Mouse (Mus musculus) heart, embryonic 10.5 days (tissue): Measurements from ENCODE around the gene Camta1. TPM values are rescaled to one million over a fixed set of nuclear protein-coding genes. Genes with fewer than 3 reads are reported as not detected.

Experiments
- DNase-seq: peaks from one replicate; pipeline ENCODE4 v3.0.0-alpha.2; 2017; ENCODE audit warnings: low spot score
- H3K27ac ChIP-seq: fragments of 300-500 bp; sonication (generic); 2 replicates; pipeline ENCODE4 v1.5.1; 2016; ENCODE audit warnings: mild to moderate bottlenecking
- H3K27me3 ChIP-seq: fragments of 300-500 bp; sonication (generic); 2 replicates; pipeline ENCODE4 v1.6.1; 2016; ENCODE audit warnings: mild to moderate bottlenecking; ENCODE audit not compliant: poor library complexity, insufficient read depth, severe bottlenecking
- H3K36me3 ChIP-seq: fragments of 300-500 bp; sonication (generic); 2 replicates; pipeline ENCODE4 v1.6.1; 2016; ENCODE audit warnings: mild to moderate bottlenecking, moderate library complexity
- H3K4me1 ChIP-seq: fragments of 300-500 bp; sonication (generic); 2 replicates; pipeline ENCODE4 v1.6.1; 2016; ENCODE audit warnings: mild to moderate bottlenecking
- H3K4me3 ChIP-seq: fragments of 300-500 bp; sonication (generic); 2 replicates; pipeline ENCODE4 v1.5.1; 2016; ENCODE audit warnings: mild to moderate bottlenecking, moderate library complexity
- H3K9me3 ChIP-seq: fragments of 300-500 bp; sonication (generic); 2 replicates; pipeline ENCODE4 v1.6.1; 2016; ENCODE audit warnings: mild to moderate bottlenecking, moderate library complexity
- WGBS: fragments of 180-500 bp; shearing (Covaris S2); methylation state at CpG from one replicate; pipeline ENCODE4 v1.1.7; 2016; 5-methylcytosine and 5-hydroxymethylcytosine counted together
- polyA plus RNA-seq: library from polyadenylated mRNA; unstranded; fragments of >200 nt; fragmentation: Nextera tagmentation; extraction: Ambion mirVana; gene quantifications from 2 replicates; pipeline ENCODE4 v1.2.1, GENCODE M21; 2016

Camta1 gene
- polyA plus RNA-seq, 1 experiment from 2014 or later: 115 TPM

GRCm38 (mm10) chr4:151897069-151897617, 35.5 kb upstream of the Camta1 start:
- Histone ChIP-seq H3K4me1 (no peaks in the 10 kb centered on the region), H3K27ac (no peak overlapping the region), H3K4me3 (no peak overlapping the region), H3K36me3 (no peaks in the 10 kb centered on the region), H3K9me3 (peaks cover 3% of the 10 kb centered on the region; the same call in 1 of the 2 replicates), H3K27me3 (no peaks in the 10 kb centered on the region)
- 68% methylated on average over 9 of the region's 9 CpGs for WGBS
- DNase-seq: no peak

DNA sequence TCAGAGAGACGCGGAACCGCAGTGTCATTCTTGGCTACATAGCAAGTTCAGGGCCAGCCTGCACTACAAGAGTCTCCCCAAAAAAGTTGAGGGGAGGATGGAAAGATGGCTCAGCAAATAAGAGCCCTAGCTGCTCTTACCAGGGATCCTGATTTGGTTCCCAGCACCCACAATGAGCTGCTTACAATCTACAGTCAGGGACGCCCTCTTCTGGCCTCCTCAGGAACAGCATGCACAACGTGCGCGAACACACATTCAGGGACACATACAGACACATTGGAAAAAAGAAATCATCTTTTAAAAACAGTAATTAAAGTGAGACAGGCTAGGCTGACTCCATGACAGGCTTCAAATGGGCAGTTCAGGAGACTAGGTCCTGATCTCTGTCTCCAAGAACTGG, 33.9 kb upstream of the Camta1 start:
- no peak for DNase-seq
- Histone ChIP-seq H3K27me3 (no peaks in the 10 kb centered on the region), H3K36me3 (no peaks in the 10 kb centered on the region), H3K4me1 (no peaks in the 10 kb centered on the region), H3K4me3 (no peak overlapping the region), H3K9me3 (peaks cover 3% of the 10 kb centered on the region; the same call in 1 of the 2 replicates), H3K27ac (no peak overlapping the region)
- WGBS: 81% methylated on average over 7 of the region's 7 CpGs

GRCm38 (mm10) chr4:151894926-151895325, 33.2 kb upstream of the Camta1 start:
- Histone ChIP-seq H3K27ac (no peak overlapping the region), H3K4me1 (no peaks in the 10 kb centered on the region), H3K27me3 (no peaks in the 10 kb centered on the region; the same call in 1 of the 2 replicates), H3K4me3 (no peak overlapping the region), H3K36me3 (no peaks in the 10 kb centered on the region), H3K9me3 (peaks cover 3% of the 10 kb centered on the region; the same call in 1 of the 2 replicates)
- no peak for DNase-seq
- WGBS: 88% methylated on average over 12 of the region's 12 CpGs

DNA sequence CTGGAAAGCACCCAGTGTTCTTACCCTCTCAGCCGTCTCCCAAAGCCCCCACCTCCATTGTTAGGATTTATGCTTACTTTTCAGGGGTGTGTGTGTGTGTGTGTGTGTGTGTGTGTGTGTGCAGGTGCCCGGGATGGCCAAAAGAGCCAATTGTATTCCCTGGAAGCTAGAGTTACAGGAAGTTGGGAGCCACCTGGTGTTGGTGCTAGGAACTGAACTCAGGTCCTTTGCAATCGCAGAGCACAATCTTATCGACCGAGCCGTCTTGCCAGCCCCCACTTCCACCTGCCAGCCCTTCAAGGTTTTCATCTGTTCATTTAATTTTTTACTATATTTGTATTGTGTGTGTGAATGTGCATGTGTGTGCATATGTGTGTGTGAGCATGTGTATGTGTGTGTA, 31.6 kb upstream of the Camta1 start:
- Histone ChIP-seq H3K4me3 (no peak overlapping the region), H3K36me3 (no peaks in the 10 kb centered on the region), H3K9me3 (peaks cover 3% of the 10 kb centered on the region; the same call in 1 of the 2 replicates), H3K27me3 (no peaks in the 10 kb centered on the region; the same call in 1 of the 2 replicates), H3K4me1 (no peaks in the 10 kb centered on the region), H3K27ac (no peak overlapping the region)
- 70% methylated on average over 6 of the region's 6 CpGs for WGBS
- DNase-seq: no peak

DNA sequence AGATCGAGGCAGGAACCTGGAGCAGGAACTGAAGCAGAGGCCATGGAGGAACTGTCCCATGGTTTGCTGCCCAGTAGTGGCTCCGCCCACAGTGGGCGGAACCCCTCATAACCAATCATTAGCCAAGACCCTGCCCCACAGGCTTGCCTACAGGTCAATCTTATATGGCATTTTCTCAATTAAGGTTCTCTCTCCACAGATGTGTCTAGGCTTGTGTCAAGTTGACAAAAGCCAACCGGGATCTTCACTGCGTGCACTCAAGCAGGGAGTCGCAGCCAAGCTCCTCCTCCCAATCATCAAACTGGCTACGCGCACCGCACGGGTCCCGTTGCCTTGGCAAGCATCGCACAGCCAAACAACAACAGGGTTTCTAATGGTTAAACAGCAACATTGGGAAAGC, 19.9 kb upstream of the Camta1 start:
- peaks cover 16% of the 10 kb centered on the region; the same call in 1 of the 2 replicates for H3K27me3 ChIP-seq
- no peak overlapping the region for H3K27ac ChIP-seq
- WGBS: 88% methylated on average over 12 of the region's 12 CpGs
- H3K9me3 ChIP-seq: no peaks in the 10 kb centered on the region
- no peak overlapping the region for H3K4me3 ChIP-seq
- H3K36me3 ChIP-seq: no peaks in the 10 kb centered on the region
- DNase-seq: no peak
- H3K4me1 ChIP-seq: no peaks in the 10 kb centered on the region

DNA sequence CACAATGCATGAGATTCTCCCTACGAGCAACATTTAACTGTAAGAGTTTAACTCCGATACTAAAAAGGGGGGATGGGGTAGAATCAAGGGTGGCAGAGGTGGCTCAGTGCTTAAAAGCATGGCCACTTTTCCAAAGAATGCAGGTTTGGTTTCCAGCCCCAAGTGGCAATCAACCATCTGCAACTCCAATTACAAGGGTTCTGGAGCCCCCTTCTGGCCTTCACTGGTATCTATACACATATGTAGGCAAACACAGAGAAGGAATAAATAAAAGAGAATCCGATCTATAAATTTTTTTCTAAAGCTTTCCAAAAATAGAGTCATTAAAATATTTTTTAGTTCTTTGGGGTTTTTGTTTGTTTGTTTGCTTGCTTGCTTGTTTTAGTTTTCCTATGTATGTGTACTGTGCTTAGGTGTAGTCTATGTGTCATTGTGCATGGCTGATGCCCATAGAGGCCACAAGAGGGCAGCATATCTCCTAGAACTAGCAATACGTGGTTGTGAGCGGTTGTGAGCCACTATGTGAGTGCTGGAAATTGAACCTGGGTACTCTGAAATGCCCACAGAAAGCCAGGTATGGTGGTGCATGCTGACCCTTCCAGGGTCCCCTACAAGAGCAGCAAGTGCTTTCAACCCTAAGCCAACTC, 18.5 kb upstream of the Camta1 start:
- 72% methylated on average over 5 of the region's 5 CpGs for WGBS
- no peak overlapping the region for H3K27ac ChIP-seq
- H3K9me3 ChIP-seq: no peaks in the 10 kb centered on the region
- no peak for DNase-seq
- no peak overlapping the region for H3K4me3 ChIP-seq
- no peaks in the 10 kb centered on the region for H3K36me3 ChIP-seq
- no peaks in the 10 kb centered on the region for H3K4me1 ChIP-seq
- peaks cover 27% of the 10 kb centered on the region; the same call in 1 of the 2 replicates for H3K27me3 ChIP-seq

DNA sequence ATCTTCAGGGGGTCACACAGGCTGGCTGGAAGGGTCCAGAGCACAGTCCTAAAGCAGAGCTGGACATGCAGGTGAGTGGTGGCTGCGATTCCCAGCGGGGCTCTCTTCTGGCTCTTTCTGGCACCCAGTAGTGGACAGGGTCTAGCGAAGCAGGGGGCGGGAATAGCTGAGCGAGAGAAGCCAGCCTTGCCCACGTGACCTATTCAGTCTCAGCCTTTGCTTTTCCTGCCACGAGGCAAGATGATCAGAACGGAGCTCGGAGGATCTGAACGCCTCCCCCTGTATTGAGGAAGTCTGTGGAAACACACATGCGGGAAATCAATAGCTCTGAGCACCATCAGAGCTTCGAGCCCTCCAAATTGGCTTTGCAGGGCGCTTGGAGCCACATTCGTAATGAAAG, 14.7 kb upstream of the Camta1 start:
- 54% methylated on average over 14 of the region's 14 CpGs for WGBS
- no peak overlapping the region for H3K4me3 ChIP-seq
- H3K4me1 ChIP-seq: no peaks in the 10 kb centered on the region
- H3K9me3 ChIP-seq: no peaks in the 10 kb centered on the region
- DNase-seq: no peak
- no peak overlapping the region for H3K27ac ChIP-seq
- no peaks in the 10 kb centered on the region for H3K36me3 ChIP-seq
- H3K27me3 ChIP-seq: peaks cover 24% of the 10 kb centered on the region; the same call in 1 of the 2 replicates

- H3K4me1 ChIP-seq: peaks cover 29% of the 10 kb centered on the region
- no peaks in the 10 kb centered on the region for H3K9me3 ChIP-seq
- H3K27ac ChIP-seq: 0 out of 2 replicates have a peak overlapping the region, but pooled peaks have one; percentile 95
- H3K4me3 ChIP-seq: peak overlapping the region; percentile 87
- no peak for DNase-seq
- H3K36me3 ChIP-seq: no peaks in the 10 kb centered on the region
- 63% methylated on average over 9 of the region's 9 CpGs for WGBS
- H3K27me3 ChIP-seq: no peaks in the 10 kb centered on the region
Observed at GRCm38 (mm10) chr4:151863511-151863910, 1.8 kb upstream of the Camta1 start.

DNA sequence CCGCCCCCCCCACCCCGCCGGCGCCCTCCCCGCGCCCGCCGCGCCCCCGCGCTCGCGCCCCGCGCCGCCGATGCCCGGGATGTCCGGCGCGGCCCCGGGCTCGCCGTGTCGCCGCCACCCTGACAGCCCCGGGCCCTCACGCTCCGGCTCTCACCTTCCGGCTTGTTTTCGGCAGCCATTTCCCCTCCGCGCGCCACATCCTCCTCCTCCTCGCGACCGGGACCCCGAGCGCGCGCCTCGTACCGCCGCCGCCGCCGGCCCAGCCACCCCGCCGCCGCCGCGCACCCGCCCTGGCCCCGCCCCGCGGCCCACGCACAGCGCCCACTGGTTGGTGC, 238 bp downstream of the Camta1 start:
- H3K36me3 ChIP-seq: peaks cover 3% of the 10 kb centered on the region; the same call in 1 of the 2 replicates
- H3K4me3 ChIP-seq: peak overlapping the region; percentile 87
- DNase-seq: no peak
- H3K27me3 ChIP-seq: no peaks in the 10 kb centered on the region
- WGBS: 1% methylated on average over 46 of the region's 58 CpGs
- H3K9me3 ChIP-seq: no peaks in the 10 kb centered on the region
- H3K4me1 ChIP-seq: peaks cover 31% of the 10 kb centered on the region
- H3K27ac ChIP-seq: peak overlapping the region; percentile 95

GRCm38 (mm10) chr4:151860441-151861331, 990 bp downstream of the Camta1 start:
- DNase-seq: no peak

GRCm38 (mm10) chr4:151859275-151859674, 2.4 kb downstream of the Camta1 start:
- 0 out of 2 replicates have a peak overlapping the region, but pooled peaks have one; percentile 17 for H3K27ac ChIP-seq
- no peak for DNase-seq
- no peaks in the 10 kb centered on the region for H3K9me3 ChIP-seq
- no peaks in the 10 kb centered on the region for H3K27me3 ChIP-seq
- H3K4me1 ChIP-seq: peaks cover 31% of the 10 kb centered on the region
- WGBS: 48% methylated on average over 7 of the region's 7 CpGs
- H3K4me3 ChIP-seq: no peak overlapping the region
- H3K36me3 ChIP-seq: peaks cover 5% of the 10 kb centered on the region; the same call in 1 of the 2 replicates

More at GRCm38 (mm10) chr4:151860441-151861331, 990 bp downstream of the Camta1 start:
- Histone ChIP-seq H3K27ac (peak overlapping the region; percentile 95), H3K4me3 (peak overlapping the region; percentile 87), H3K9me3 (no peaks in the 10 kb centered on the region), H3K4me1 (peaks cover 31% of the 10 kb centered on the region), H3K27me3 (no peaks in the 10 kb centered on the region), H3K36me3 (peaks cover 5% of the 10 kb centered on the region; the same call in 1 of the 2 replicates)
- WGBS: 1% methylated on average over 49 of the region's 63 CpGs

- Histone ChIP-seq H3K4me3 (no peak overlapping the region), H3K36me3 (peaks cover 5% of the 10 kb centered on the region; the same call in 1 of the 2 replicates), H3K27me3 (no peaks in the 10 kb centered on the region), H3K4me1 (peaks cover 30% of the 10 kb centered on the region), H3K27ac (no peak overlapping the region), H3K9me3 (no peaks in the 10 kb centered on the region)
- WGBS: 67% methylated on average over 3 of the region's 3 CpGs
- DNase-seq: no peak
Observed at GRCm38 (mm10) chr4:151853949-151854348, 7.7 kb downstream of the Camta1 start.

DNA sequence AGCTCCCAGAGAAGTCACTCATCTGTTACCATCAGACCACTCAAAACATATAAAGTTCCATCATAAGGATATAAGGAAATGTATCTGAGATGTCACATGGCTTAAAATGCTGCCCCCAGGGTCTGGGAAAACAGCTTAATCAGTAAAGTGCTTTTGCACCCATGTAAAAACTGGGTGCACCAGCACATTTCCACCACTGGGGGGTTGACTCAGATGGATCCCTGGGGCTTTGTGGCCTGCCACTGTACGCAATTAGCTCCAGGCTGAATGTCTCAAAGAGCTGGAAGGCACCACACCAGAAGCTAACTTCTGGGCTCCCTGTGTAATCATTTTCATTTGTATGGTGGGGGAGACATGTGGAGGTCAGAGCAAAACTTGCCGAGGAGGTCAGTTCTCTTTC, 10.5 kb downstream of the Camta1 start:
- H3K4me3 ChIP-seq: no peak overlapping the region
- DNase-seq: no peak
- 49% methylated on average over 2 of the region's 2 CpGs for WGBS
- H3K9me3 ChIP-seq: no peaks in the 10 kb centered on the region
- peaks cover 36% of the 10 kb centered on the region for H3K4me1 ChIP-seq
- H3K36me3 ChIP-seq: no peaks in the 10 kb centered on the region
- no peaks in the 10 kb centered on the region for H3K27me3 ChIP-seq
- H3K27ac ChIP-seq: no peak overlapping the region
